Mouse (Mus musculus): ENCODE measurements around the gene Nfkbil1.

- TF ChIP-seq CTCF (IDR thresholded peaks at IDR 0.05; ENCODE audit: control insufficient read depth, insufficient read depth, insufficient replicate concordance, low read depth, low read length) (no peak), POLR2A (IDR thresholded peaks at IDR 0.05; ENCODE audit: control insufficient read depth, low read depth, low read length) (no peak)
Observed at GRCm38 (mm10) chr17:35200398-35200797, 35.2 kb downstream of the Nfkbil1 start.
